Mouse (Mus musculus): ENCODE measurements at regions not wholly inside any gene's neighbourhood (a gene's known extent, or its start where the extent isn't known, plus 50 kb on each side); places are given as distances from the start of the nearest gene placed in this dataset.

DNA sequence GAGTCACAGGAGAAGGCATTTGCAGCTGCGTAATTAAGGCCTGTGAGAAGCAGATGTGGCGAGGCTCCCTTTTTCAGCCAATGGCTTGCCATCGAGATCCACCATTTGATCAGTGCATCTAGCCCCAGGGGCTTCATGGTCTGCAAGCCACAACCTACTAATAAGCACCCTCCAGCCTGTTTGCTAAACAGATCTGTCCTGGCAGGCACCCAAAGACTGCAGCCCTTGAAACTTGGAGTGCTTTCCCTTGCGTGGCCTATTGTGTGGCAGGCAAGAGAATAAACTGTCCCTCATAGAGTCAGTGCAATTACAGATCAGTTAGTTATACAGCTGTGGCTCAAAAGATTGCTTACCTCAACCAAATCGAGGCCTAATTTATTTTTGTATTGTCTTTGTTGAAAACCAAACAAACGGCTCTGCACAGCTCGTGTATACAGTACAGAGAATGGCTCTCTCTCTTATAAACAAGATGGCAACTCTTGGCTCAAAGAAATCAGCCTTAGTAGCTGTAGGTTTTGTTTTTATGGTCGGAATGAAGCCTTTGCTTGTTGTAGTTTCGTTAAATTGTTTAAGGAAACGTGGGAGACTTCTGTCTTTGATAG is 195.9 kb upstream of the Satb2 start:
- Histone ChIP-seq H3K36me3 (ENCODE audit: control insufficient read depth, insufficient read depth) (no peaks in the 10 kb centered on the region), H3K27me3 (ENCODE audit: control insufficient read depth, insufficient read depth, insufficient read length) (no peaks in the 10 kb centered on the region), H3ac (ENCODE audit: control insufficient read depth, insufficient read length, low read depth) (no peak overlapping the region), H3K4me3 (ENCODE audit: insufficient read depth, poor library complexity, severe bottlenecking) (no peak overlapping the region), H3K79me2 (ENCODE audit: control insufficient read depth, insufficient read depth) (no peaks in the 10 kb centered on the region), H3K79me3 (ENCODE audit: low read depth) (no peaks in the 10 kb centered on the region)
- TF ChIP-seq MAX (IDR thresholded peaks at IDR 0.05) (no peak), FOSL1 (IDR thresholded peaks at IDR 0.05; ENCODE audit: insufficient read depth, low read length, poor library complexity, severe bottlenecking) (no peak), USF1 (IDR thresholded peaks at IDR 0.05; ENCODE audit: low read depth) (no peak), CEBPB (IDR thresholded peaks at IDR 0.05; ENCODE audit: low read depth) (no peak), MYOD1 (IDR thresholded peaks at IDR 0.05; ENCODE audit: control insufficient read depth, insufficient read length, low read depth) (no peak), MYOG (IDR thresholded peaks at IDR 0.05; ENCODE audit: control insufficient read depth, extremely low read depth, insufficient read length) (no peak), CTCF (IDR thresholded peaks at IDR 0.05; ENCODE audit: control insufficient read depth, insufficient read depth, insufficient read length) (no peak)

DNA sequence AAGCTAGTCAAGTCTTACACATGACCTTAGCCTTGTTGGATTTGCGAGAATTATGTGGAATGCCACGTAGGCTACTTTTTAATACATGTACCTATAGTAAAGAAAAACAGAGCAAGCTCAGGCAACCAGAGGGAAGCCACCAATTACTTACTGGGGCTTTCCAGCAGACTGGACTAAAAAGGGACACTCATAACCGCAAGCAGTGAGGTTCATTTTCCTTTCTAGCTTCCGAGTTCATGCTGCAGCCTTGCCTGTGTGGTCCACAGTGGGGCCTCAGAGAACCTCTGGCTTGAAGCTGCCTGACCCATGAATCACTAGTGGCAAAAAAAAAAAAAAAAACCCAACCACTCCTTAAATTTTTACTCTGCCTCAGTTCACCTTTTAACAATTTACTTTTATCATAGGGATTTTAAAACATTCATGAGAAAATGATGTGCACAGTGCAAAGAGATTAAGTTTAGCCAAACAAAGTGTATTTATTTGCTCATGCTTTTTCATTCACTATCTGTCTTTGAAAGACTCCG is 188.6 kb upstream of the 1700066M21Rik start:
- H3K27me3 ChIP-seq (ENCODE audit: control insufficient read depth, insufficient read depth, insufficient read length), result no peaks in the 10 kb centered on the region
- H3K36me3 ChIP-seq (ENCODE audit: control insufficient read depth, insufficient read depth), result no peaks in the 10 kb centered on the region
- no peaks in the 10 kb centered on the region for H3K79me2 ChIP-seq (ENCODE audit: control insufficient read depth, insufficient read depth)
- TF ChIP-seq FOSL1 (IDR thresholded peaks at IDR 0.05; ENCODE audit: insufficient read depth, low read length, poor library complexity, severe bottlenecking) (no peak), MYOD1 (IDR thresholded peaks at IDR 0.05; ENCODE audit: control insufficient read depth, insufficient read length, low read depth) (no peak), MYOG (IDR thresholded peaks at IDR 0.05; ENCODE audit: control insufficient read depth, extremely low read depth, insufficient read length) (no peak), CTCF (IDR thresholded peaks at IDR 0.05; ENCODE audit: control insufficient read depth, insufficient read depth, insufficient read length) (no peak), CEBPB (IDR thresholded peaks at IDR 0.05; ENCODE audit: low read depth) (no peak), MAX (IDR thresholded peaks at IDR 0.05) (no peak), USF1 (IDR thresholded peaks at IDR 0.05; ENCODE audit: low read depth) (no peak)
- H3K79me3 ChIP-seq (ENCODE audit: low read depth), result no peaks in the 10 kb centered on the region
- H3ac ChIP-seq (ENCODE audit: control insufficient read depth, insufficient read length, low read depth), result no peak overlapping the region
- no peak overlapping the region for H3K4me3 ChIP-seq (ENCODE audit: insufficient read depth, poor library complexity, severe bottlenecking)

DNA sequence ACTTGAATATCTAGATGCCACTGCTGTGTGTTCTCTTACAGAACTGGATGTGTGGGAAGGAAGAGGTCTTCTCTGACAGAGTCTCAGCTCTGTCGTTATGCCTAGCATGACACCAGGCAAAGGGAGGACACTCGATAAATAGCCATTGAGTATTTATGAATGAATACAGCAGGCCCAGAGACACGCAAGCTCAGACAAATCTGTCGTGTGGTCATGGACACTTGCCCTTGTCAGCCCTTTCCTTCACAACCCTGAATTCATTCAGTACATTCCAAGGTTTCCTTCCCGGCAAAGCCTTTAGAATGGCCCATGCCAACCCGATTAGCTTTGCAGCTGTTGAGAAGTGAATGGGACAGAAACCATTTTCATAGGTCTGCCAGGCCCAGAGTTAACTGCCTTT is 176.1 kb upstream of the 1700066M21Rik start:
- H3K27me3 ChIP-seq (ENCODE audit: control insufficient read depth, insufficient read depth, insufficient read length), result no peaks in the 10 kb centered on the region
- TF ChIP-seq USF1 (IDR thresholded peaks at IDR 0.05; ENCODE audit: low read depth), result no peak
- TF ChIP-seq CTCF (IDR thresholded peaks at IDR 0.05; ENCODE audit: control insufficient read depth, insufficient read depth, insufficient read length), result no peak
- TF ChIP-seq MAX (IDR thresholded peaks at IDR 0.05), result no peak
- TF ChIP-seq MYOG (IDR thresholded peaks at IDR 0.05; ENCODE audit: control insufficient read depth, extremely low read depth, insufficient read length), result no peak
- TF ChIP-seq FOSL1 (IDR thresholded peaks at IDR 0.05; ENCODE audit: insufficient read depth, low read length, poor library complexity, severe bottlenecking), result no peak
- no peak for TF ChIP-seq MYOD1 (IDR thresholded peaks at IDR 0.05; ENCODE audit: control insufficient read depth, insufficient read length, low read depth)
- TF ChIP-seq CEBPB (IDR thresholded peaks at IDR 0.05; ENCODE audit: low read depth), result no peak
- H3ac ChIP-seq (ENCODE audit: control insufficient read depth, insufficient read length, low read depth), result no peak overlapping the region
- H3K36me3 ChIP-seq (ENCODE audit: control insufficient read depth, insufficient read depth), result no peaks in the 10 kb centered on the region
- H3K4me3 ChIP-seq (ENCODE audit: insufficient read depth, poor library complexity, severe bottlenecking), result no peak overlapping the region
- no peaks in the 10 kb centered on the region for H3K79me2 ChIP-seq (ENCODE audit: control insufficient read depth, insufficient read depth)
- H3K79me3 ChIP-seq (ENCODE audit: low read depth), result no peaks in the 10 kb centered on the region

DNA sequence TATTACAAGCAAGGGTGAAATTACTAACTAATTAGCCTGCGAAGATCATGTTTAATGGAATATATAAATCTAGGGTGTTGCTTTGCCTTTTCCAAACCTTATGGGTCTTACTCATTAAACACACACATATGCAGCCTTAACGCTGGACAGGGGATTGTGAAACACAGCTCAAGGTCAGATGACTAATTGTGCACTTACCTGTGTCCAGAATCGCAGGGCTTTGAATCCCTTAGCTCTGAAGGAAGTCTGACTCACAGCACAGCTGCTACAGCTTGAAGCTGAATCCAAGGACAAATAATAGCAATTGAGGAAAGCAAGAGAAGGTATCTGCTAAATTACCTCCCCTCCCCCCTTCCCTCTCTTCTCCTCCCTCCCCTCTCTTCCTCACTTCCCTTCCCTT is 173.1 kb upstream of the 1700066M21Rik start:
- H3K36me3 ChIP-seq (ENCODE audit: control insufficient read depth, insufficient read depth), result no peaks in the 10 kb centered on the region
- H3K79me3 ChIP-seq (ENCODE audit: low read depth), result no peaks in the 10 kb centered on the region
- H3K27me3 ChIP-seq (ENCODE audit: control insufficient read depth, insufficient read depth, insufficient read length), result no peaks in the 10 kb centered on the region
- no peak overlapping the region for H3K4me3 ChIP-seq (ENCODE audit: insufficient read depth, poor library complexity, severe bottlenecking)
- TF ChIP-seq MYOG (IDR thresholded peaks at IDR 0.05; ENCODE audit: control insufficient read depth, extremely low read depth, insufficient read length) (no peak), CTCF (IDR thresholded peaks at IDR 0.05; ENCODE audit: control insufficient read depth, insufficient read depth, insufficient read length) (no peak), USF1 (IDR thresholded peaks at IDR 0.05; ENCODE audit: low read depth) (no peak), MYOD1 (IDR thresholded peaks at IDR 0.05; ENCODE audit: control insufficient read depth, insufficient read length, low read depth) (no peak), FOSL1 (IDR thresholded peaks at IDR 0.05; ENCODE audit: insufficient read depth, low read length, poor library complexity, severe bottlenecking) (no peak), MAX (IDR thresholded peaks at IDR 0.05) (no peak), CEBPB (IDR thresholded peaks at IDR 0.05; ENCODE audit: low read depth) (no peak)
- H3K79me2 ChIP-seq (ENCODE audit: control insufficient read depth, insufficient read depth), result no peaks in the 10 kb centered on the region
- H3ac ChIP-seq (ENCODE audit: control insufficient read depth, insufficient read length, low read depth), result no peak overlapping the region

DNA sequence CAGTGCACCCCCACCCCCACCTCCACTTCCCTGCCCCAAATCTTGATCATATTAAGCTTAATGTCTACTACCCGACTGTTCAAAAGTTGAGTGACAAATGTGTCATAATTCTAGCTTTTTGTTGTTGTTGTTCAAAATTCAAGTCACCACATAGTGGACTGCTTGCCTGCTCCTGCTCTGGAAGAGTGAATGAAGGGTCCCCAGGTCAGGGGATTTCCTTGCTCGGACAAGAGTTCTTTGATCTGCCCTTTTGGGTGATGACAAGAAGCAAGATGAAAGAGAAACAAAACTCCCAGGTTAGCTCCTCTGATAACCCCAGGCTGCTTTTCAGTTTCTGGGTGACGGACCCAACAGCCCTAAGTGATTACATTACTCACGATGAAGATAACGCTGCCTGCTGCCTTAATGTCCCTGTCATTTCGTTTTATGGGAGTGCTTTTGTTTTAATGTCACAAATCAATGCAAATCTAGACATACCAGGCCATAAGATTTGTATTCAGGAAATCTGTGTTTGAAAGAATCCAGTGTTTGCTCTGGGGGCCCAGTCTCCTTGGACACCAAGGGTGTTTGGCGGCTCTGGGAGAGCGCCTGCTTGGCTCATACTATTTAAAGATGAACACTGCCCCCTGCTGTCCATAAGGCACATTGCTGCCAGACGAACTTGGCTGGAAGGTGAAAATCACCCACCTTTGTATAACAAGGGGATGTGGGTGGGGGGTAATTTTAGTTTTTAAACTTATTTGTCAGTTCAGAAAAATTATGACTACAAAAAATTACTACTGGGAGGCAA is 172.0 kb upstream of the 1700066M21Rik start:
- Histone ChIP-seq H3ac (ENCODE audit: control insufficient read depth, insufficient read length, low read depth) (no peak overlapping the region), H3K27me3 (ENCODE audit: control insufficient read depth, insufficient read depth, insufficient read length) (no peaks in the 10 kb centered on the region), H3K79me3 (ENCODE audit: low read depth) (no peaks in the 10 kb centered on the region), H3K36me3 (ENCODE audit: control insufficient read depth, insufficient read depth) (no peaks in the 10 kb centered on the region), H3K4me3 (ENCODE audit: insufficient read depth, poor library complexity, severe bottlenecking) (no peak overlapping the region), H3K79me2 (ENCODE audit: control insufficient read depth, insufficient read depth) (no peaks in the 10 kb centered on the region)
- TF ChIP-seq MAX (IDR thresholded peaks at IDR 0.05) (no peak), CTCF (IDR thresholded peaks at IDR 0.05; ENCODE audit: control insufficient read depth, insufficient read depth, insufficient read length) (peak; percentile 64)
